Comparison of ENCODE assay signal across 30 mouse cellular contexts in genomic region chr17:55281276-55281675, GRCm38 (mm10).
A peak's percentile ranks its signal among the peaks of the same experiment; 100 is the strongest.
DNase-seq lines count a peak whose midpoint lies in the region; ATAC-seq and TF ChIP-seq lines count a peak whose summit lies in the region.
"Had no signal": no experiment of that assay in that cellular context is flagged by ENCODE, and none has a peak within 500 bp of the region (broad histone marks: within the 10 kb centered on the region; RNA-seq: fewer than 3 reads in every experiment).

No protein-coding gene starts in this region.

- H3K27ac ChIP-seq in kidney, postnatal 0 days = no peak overlapping the region
- no peak overlapping the region for H3K27ac ChIP-seq in kidney, embryonic 14.5 days (ENCODE audit: low read depth, low read length)
- H3K27ac ChIP-seq: embryonic facial prominence, embryonic 12.5 days; hindbrain, embryonic 10.5 days; hindbrain, embryonic 15.5 days; kidney, embryonic 15.5 days; liver, embryonic 14.5 days; midbrain, embryonic 12.5 days; neural tube, embryonic 13.5 days had no signal

- H3K4me3 ChIP-seq in kidney, postnatal 0 days (replicated peaks; ENCODE audit: low read depth, low read length) = no peak overlapping the region
- no peak overlapping the region for H3K4me3 ChIP-seq in kidney, embryonic 14.5 days (ENCODE audit: low read length)
- H3K4me3 ChIP-seq: embryonic facial prominence, embryonic 12.5 days; hindbrain, embryonic 10.5 days; hindbrain, embryonic 15.5 days; kidney, embryonic 15.5 days; midbrain, embryonic 12.5 days; neural tube, embryonic 13.5 days had no signal

- no peaks in the 10 kb centered on the region for H3K27me3 ChIP-seq in kidney, postnatal 0 days (ENCODE audit: insufficient read depth, low read length)
- no peaks in the 10 kb centered on the region for H3K27me3 ChIP-seq in kidney, embryonic 14.5 days (ENCODE audit: control insufficient read depth, insufficient read depth, low read length)
- H3K27me3 ChIP-seq: embryonic facial prominence, embryonic 12.5 days; hindbrain, embryonic 15.5 days; kidney, embryonic 15.5 days; midbrain, embryonic 12.5 days; neural tube, embryonic 13.5 days; Patski had no signal

- ATAC-seq in kidney, postnatal 0 days (replicated peaks; ENCODE audit: low FRiP score, low read depth) = no peak
- ATAC-seq in kidney, embryonic 14.5 days (ENCODE audit: low FRiP score, low TSS enrichment) = no peak
- ATAC-seq: forebrain, embryonic 14.5 days; inflammation-experienced regulatory T-cells, adult 6 months; Patski had no signal

- intact Hi-C loops in left cerebral cortex, postnatal 4 days (cut with DNase I) = no loop called here
- intact Hi-C loops in left cerebral cortex, postnatal 25 days (cut with DNase I) = loop anchor here (1.0 to 10.0 kb wide), 4 partner anchors 11 to 919 kb away; no protein-coding TSS in a partner anchor

- H3K9ac ChIP-seq in kidney, postnatal 0 days (ENCODE audit: low read depth, low read length) = no peak overlapping the region
- no peak overlapping the region for H3K9ac ChIP-seq in kidney, embryonic 14.5 days (ENCODE audit: low read depth, low read length)
- H3K9ac ChIP-seq: embryonic facial prominence, embryonic 12.5 days; hindbrain, embryonic 15.5 days; kidney, embryonic 15.5 days; liver, embryonic 14.5 days; lung, embryonic 14.5 days; midbrain, embryonic 12.5 days; neural tube, embryonic 13.5 days had no signal

- H3K36me3 ChIP-seq in kidney, postnatal 0 days (ENCODE audit: insufficient read depth, low read length) = no peaks in the 10 kb centered on the region
- no peaks in the 10 kb centered on the region for H3K36me3 ChIP-seq in kidney, embryonic 14.5 days (ENCODE audit: control insufficient read depth, insufficient read depth, low read length)
- H3K36me3 ChIP-seq: embryonic facial prominence, embryonic 12.5 days; hindbrain, embryonic 10.5 days; hindbrain, embryonic 15.5 days; kidney, embryonic 15.5 days; midbrain, embryonic 12.5 days; neural tube, embryonic 13.5 days had no signal

- no peak overlapping the region for H3K4me2 ChIP-seq in kidney, postnatal 0 days (ENCODE audit: low read length)
- H3K4me2 ChIP-seq in kidney, embryonic 14.5 days (replicated peaks; ENCODE audit: low read depth, low read length) = no peak overlapping the region
- H3K4me2 ChIP-seq: embryonic facial prominence, embryonic 12.5 days; hindbrain, embryonic 15.5 days; kidney, embryonic 15.5 days; lung, embryonic 14.5 days; midbrain, embryonic 12.5 days; neural tube, embryonic 13.5 days had no signal

- no peaks in the 10 kb centered on the region for H3K9me3 ChIP-seq in kidney, postnatal 0 days (replicated peaks; ENCODE audit: low read length)
- no peaks in the 10 kb centered on the region for H3K9me3 ChIP-seq in kidney, embryonic 14.5 days (ENCODE audit: control insufficient read depth, low read length)
- H3K9me3 ChIP-seq: embryonic facial prominence, embryonic 12.5 days; hindbrain, embryonic 10.5 days; hindbrain, embryonic 15.5 days; kidney, embryonic 15.5 days; midbrain, embryonic 12.5 days; neural tube, embryonic 13.5 days had no signal

- no peak for TF ChIP-seq CTCF in kidney, postnatal 0 days (IDR thresholded peaks at IDR 0.05; ENCODE audit: low read depth)

- peak; percentile 5 for DNase-seq in kidney, postnatal 0 days (ENCODE audit: low spot score)
- DNase-seq in left cerebral cortex, adult 18-20 months (ENCODE audit: low spot score in 2 of 2) = peak; percentile 34 to 35
- no peak for DNase-seq in left cerebral cortex, postnatal 4 days
- DNase-seq in gonadal fat pad, adult 2 months (ENCODE audit: low read depth) = peak; percentile 5
- DNase-seq in left cerebral cortex, postnatal 25 days (ENCODE audit: low spot score in 2 of 2) = peak; percentile 43 to 87
- DNase-seq in testis, postnatal 10 days (ENCODE audit: low spot score) = no peak
- DNase-seq: adrenal gland, postnatal 10 days; cerebellum, adult 11 months; cerebellum, adult 9-10 months; cerebellum, postnatal 36 days; gastrocnemius, postnatal 10 days; heart, postnatal 14 days; kidney, adult 11 months; kidney, postnatal 36 days; liver; lung, embryonic 14.5 days; lung, postnatal 14 days; spleen, adult 18-20 months; thymus, adult 2 months had no signal

- H3K4me1 ChIP-seq in kidney, postnatal 0 days (replicated peaks; ENCODE audit: insufficient read depth, low read length) = no peaks in the 10 kb centered on the region
- no peaks in the 10 kb centered on the region for H3K4me1 ChIP-seq in kidney, embryonic 14.5 days (ENCODE audit: control insufficient read depth, insufficient read depth, low read length)
- H3K4me1 ChIP-seq: embryonic facial prominence, embryonic 12.5 days; hindbrain, embryonic 10.5 days; hindbrain, embryonic 15.5 days; kidney, embryonic 15.5 days; midbrain, embryonic 12.5 days; neural tube, embryonic 13.5 days had no signal

Comparison
In these comparisons a context has a peak if more than half of its experiments do, and no peak if none do; other contexts are left out.
1. DNase-seq: peak in kidney, postnatal 0 days (single experiment), left cerebral cortex, adult 18-20 months (2 of 2), gonadal fat pad, adult 2 months (single experiment) and left cerebral cortex, postnatal 25 days (2 of 2); none in left cerebral cortex, postnatal 4 days (single experiment) and testis, postnatal 10 days (single experiment).